Mouse (Mus musculus) CD8-positive naive resting alpha-beta T cell, adult 2 months (primary cell): ENCODE measurements around the gene Plekha6.

Experiments used
- DNase-seq, 2 experiments: peaks; one replicate each; pipeline ENCODE4 v3.0.0; 2022; ENCODE audit warnings: low read depth in 2 of 2, low spot score in 2 of 2

Gene Plekha6

GRCm38 (mm10) chr1:133163820-133164431 lies at the start of gene Plekha6:
TSS of gene Plekha6 (plus strand) at chr1:133164210.
- peak; percentile 14 to 36 for DNase-seq

DNA sequence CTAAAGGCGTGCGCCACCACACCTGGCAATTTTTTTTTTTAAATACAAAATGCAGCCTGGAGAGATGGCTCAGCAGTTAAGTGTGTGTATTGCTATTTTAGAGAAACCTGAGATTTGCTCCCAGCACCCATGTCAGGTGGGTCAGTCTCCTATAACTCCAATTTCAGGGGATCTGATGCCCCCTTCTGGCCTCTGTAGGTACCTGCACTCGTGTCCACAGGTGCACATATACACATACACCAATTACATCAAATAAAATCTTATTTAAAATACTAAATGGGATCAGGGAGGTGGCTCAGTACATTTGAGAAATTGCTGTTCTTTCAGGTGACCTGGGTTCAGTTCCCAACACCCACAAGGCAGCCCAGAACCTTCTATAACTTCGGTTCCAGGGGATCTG lies 47.9 kb upstream of the Plekha6 start:
- no peak for DNase-seq

DNA sequence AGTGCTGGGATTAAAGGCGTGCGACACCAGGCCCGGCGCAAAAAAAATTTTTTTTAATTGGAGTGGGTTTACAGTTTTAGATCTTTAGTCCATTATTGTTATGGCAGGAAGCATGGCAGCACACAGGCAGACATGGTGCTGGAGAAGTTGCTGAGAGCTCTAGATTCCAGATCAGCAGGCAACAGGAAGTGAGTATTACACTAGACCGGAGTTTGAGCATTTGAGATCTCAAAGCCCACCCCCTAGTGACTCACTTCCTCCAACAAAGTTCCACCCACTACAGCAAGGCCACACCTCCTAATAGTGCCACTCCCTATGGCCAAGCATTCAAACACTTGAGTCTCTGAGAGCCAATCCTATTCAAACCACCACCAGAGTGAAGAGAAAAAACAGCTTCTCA lies 45.9 kb upstream of the Plekha6 start:
- DNase-seq: no peak

- no peak for DNase-seq
Measured at GRCm38 (mm10) chr1:133118844-133119243, 45.2 kb upstream of the Plekha6 start.

- DNase-seq: no peak
Measured at GRCm38 (mm10) chr1:133119931-133120712, 43.9 kb upstream of the Plekha6 start.

DNA sequence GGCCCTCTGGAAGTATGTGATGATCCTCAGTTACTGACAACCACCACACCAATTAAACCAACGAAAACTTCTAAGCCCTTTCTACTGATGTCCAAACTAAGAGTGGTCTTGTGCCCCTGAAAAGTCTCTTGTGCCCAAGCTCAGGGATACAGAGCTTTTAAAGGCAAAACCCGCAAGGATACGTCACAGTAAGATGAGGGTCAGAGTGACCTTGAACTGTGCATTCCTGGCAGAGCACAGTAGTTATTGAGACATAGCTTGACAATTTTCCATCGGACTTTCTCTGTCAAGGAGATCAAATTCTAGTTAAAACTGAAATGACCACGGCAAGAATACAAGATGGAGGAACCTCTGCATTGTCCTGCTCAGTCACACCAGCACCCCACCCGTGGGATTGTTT lies 42.8 kb upstream of the Plekha6 start:
- no peak for DNase-seq

- DNase-seq: no peak
Measured at GRCm38 (mm10) chr1:133124137-133124536, 39.9 kb upstream of the Plekha6 start.

GRCm38 (mm10) chr1:133125640-133126364 lies 38.2 kb upstream of the Plekha6 start:
- no peak for DNase-seq

DNA sequence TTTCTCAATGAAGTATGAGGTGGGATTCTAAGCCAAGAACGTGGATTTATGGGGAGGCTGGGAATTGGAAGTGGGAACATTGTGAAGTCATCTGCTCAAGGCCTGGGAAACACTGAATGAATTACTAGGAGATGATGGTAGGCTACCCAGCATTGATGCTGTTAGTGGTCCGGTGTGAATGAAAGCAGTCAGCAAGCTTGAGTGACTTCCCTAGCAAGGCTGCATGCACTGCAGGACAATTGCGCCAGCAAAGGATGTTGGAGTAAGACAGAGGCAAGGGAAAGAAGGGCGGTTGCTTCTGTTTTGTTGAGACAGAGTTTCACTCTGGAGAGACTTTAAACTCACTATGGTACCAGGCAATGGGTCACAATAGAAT lies 37.7 kb upstream of the Plekha6 start:
- DNase-seq: no peak

- no peak for DNase-seq
Measured at GRCm38 (mm10) chr1:133127328-133127727, 36.7 kb upstream of the Plekha6 start.

- no peak for DNase-seq
Measured at GRCm38 (mm10) chr1:133129471-133130221, 34.4 kb upstream of the Plekha6 start.

DNA sequence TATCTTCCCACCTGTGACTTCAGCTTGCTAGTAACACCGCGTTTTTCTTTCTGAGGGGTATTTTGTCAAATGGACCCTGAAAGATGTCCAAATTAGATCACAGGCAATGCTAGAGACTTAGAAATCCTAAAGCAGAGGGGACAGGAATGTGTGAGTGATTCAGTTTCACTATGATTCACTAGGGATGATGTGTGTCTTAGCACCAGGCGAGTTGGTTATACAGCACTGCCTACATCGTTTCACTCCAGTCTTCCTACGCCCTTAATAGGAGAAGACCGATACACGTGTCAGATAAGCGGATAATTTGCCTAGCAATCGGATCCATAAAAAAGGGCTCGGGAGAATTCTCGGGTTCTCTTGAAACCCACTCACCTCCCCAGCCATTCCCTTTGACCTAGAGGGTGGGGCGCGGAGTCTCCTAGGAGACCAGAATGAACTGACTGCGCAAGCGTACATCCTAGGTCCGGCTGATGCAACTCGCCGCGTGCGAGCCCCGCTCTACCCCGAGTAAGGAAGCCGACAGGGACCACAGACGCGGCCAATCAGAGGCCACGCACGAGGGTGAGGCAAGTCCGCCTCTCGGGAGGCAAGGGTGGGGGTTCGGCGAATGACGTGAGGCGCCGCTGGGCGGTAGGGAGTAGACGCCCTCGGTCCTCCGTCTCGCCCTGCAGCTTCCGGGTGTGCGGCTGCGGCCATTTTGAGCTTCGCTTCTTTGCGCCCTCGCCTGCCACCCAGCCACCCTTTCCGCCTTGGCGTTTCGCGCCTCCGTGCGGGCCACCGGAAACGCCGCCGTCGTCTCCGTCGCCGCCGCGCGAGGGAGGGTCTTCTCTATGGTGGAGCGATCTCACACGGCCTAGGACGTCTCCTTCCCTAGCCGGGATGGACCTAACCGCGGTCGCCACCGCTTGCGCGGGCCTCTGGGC lies 33.1 kb upstream of the Plekha6 start, which contains the start of gene Ppp1r15b:
Gene Ppp1r15b, plus strand, starts transcription at position 506 of the 923 bp plus-strand sequence.
- DNase-seq: peak; percentile 96 to 98

- no peak for DNase-seq
Measured at GRCm38 (mm10) chr1:133131561-133131905, 32.5 kb upstream of the Plekha6 start.

DNA sequence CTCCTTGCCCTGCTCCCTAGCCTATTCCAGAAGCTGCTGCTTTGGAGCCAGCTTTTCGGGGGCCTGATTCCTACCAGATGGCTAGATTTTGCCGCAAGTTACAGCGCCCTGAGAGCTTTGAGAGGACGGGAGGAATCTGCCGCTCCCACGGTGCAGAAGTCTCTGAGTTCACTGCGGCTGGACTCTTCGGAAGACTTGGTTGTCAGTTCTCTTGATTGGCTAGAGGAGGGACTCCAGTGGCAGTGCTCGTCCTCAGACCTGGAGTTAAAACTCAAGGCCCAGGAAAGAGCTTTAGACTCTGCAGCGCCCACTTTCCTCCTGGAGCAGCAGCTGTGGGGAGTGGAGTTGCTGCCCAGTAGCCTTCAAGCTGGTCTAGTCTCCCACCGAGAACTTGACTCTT lies 32.1 kb upstream of the Plekha6 start:
- DNase-seq: no peak

- DNase-seq: no peak
Measured at GRCm38 (mm10) chr1:133132388-133133326, 31.4 kb upstream of the Plekha6 start.

DNA sequence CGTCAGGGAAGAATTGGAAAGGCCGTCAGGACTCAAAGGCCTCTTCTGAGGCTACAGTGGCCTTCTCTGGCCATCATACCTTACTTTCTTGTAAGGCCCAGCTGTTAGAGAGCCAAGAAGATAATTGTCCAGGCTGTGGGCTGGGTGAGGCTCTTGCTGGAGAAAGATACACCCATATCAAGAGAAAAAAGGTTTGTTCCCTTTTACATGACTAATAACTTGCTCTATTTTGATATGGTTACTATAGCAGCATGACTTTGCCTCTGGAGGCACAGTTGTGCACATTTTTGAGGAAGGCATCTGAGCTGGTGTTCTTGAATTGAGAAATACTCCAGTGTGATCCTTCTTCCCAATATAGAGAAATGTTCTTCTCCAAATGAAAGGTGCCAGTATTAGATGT lies 30.6 kb upstream of the Plekha6 start:
- no peak for DNase-seq

- no peak for DNase-seq
Measured at GRCm38 (mm10) chr1:133134071-133134470, 29.9 kb upstream of the Plekha6 start.

GRCm38 (mm10) chr1:133134881-133135280 lies 29.1 kb upstream of the Plekha6 start:
- DNase-seq: no peak

- no peak for DNase-seq
Measured at GRCm38 (mm10) chr1:133135808-133136207, 28.2 kb upstream of the Plekha6 start.
